Mouse (Mus musculus) hindlimb bud, embryonic 11.5 days (tissue): ENCODE results near the gene Cgas.

Source experiments
- DNase-seq: peaks from one replicate; pipeline ENCODE4 v3.0.0-alpha.2; 2012; ENCODE audit warnings: low read depth, low spot score; ENCODE audit errors: extremely low spot score

Gene Cgas

DNA sequence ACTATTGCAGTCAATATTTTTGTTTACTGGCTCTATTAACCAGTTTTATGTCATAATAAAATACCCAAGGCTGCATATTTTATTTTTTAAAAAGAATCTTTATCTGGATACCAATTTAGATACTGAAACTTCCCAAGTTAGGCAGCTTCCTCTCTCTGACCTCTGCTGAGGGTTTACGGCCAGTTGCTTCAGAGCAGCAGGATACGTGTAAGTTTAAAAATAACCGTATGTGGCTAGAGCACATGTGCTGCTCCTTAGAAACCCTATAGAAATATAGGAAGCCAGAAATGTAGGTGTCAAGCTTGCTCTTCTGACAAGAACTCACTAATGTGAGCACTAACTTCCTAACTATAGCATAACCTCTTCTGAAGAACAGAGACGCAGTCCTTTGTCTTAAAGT lies 20.3 kb upstream of the Cgas start:
- no peak for DNase-seq

DNA sequence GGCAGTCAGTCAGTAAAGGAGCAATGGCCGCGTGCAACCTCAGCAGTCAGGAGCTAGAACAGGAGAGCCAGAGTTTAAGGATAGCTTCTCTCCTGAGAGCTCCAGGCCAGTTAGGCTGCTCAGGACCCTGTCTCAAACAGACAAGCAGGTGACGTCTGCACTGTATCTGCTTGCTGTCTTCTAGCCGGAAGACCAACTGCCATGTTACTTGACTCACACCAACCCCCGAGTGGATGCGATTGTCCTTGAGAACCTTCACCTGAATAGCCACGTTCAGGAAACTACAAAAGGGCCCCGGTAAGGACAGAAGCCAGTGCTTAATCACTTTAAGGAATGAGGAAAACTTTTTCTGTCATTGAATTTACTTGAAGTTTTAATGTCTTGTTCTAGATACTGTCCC lies 14.0 kb upstream of the Cgas start:
- no peak for DNase-seq

DNA sequence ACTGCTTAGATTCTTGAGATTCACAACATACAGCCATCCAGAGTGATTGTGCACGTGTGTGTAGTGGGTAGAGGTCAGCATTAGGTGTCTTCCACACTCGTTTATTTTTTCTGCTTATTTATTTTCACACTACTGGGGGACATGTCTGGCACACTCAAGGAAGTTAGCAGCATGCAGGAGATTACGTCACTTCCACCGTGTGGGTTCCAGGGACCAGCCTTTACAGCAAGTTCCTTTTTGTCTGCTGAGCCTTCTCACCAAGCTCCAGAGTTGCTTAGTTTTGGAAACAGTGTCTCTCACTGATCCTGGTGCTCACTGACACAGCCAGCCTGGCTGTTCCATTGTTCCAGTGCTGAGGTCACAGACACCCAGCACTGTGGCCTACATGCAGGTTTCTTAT lies 8.3 kb upstream of the Cgas start:
- no peak for DNase-seq

DNA sequence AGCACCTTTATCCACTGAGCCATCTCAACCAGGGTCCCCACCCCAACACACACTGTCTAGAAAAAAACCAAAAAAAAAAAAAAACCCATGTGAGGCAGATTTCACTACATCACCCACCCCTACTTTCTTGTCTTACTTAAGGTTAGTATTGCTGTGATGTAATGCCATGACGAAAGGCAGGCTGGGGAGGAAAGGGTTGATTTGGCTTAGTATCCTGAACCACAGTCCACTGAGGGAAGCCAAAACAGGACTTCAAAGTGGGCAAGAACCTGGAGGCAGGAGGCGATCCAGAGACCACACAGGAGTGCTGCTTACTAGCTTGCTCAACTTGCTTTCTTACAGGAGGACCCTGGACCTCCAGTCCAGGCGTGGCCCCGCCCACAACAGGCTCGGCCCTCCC lies 7.4 kb upstream of the Cgas start:
- DNase-seq = no peak

DNA sequence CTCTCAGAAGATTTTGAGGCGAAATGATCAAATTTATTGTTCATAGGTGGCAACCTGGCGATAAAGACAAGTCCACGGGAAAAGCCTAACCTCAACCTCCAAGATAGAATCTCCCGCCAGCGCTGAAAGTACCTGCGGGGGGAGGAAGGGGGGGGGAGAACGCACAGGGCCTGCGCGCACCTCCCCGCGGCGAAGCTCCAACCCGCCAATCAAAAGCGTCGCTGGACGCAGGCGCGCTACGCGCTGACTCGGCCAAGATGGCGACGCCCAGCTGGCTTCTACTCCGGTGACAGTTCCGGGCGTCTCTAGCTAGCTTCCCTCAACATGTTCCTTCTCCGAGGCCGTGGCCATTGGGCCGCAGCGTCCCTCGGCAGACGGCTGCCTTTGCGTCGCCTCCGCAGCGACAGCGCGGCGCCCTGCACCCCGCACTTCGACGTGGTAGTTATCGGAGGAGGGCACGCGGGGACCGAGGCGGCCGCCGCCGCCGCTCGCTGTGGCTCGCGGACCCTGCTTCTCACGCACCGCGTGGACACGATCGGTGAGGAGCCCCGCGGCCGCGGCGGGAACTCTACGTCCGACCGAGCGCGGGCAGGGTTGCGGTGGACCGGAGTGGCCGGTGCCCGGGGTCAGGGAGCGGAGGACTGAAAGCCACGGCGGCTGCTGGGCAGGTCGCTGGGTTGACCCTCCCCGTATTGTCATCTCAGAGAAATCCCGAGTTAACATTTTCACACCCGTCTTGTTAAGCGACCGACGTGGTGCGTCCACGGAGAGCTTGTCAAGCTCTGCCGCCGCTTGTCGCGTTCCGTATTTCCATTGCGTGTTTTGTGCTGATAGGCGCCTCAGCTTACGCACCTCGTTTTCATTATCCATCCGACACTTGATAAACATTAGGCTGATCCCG lies 5.2 kb upstream of the Cgas start, which contains the start of the genes Mto1 and Gm17324:
TSS of gene Mto1 (plus strand) at position 236 of the 901 bp plus-strand sequence.
TSS of gene Gm17324 (minus strand) at position 814 of the 901 bp plus-strand sequence.
- peak; percentile 93 for DNase-seq

DNA sequence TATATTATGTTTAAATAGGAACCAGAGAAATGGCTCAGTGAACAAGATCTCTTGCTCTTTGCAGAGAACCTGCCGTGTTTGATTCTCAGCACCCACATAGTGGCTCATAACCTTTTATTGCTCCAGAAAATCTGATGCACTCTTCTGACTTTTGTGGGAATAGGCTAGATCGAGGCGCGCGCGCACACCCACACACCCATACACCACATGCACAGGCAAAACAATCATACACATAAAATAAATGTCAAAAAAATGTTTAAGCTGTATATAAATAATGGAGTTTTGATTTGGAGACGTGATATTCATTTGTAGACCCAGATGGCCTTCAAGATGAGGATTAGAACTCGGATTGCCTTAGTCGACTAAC lies 4.6 kb upstream of the Cgas start:
- DNase-seq = no peak

DNA sequence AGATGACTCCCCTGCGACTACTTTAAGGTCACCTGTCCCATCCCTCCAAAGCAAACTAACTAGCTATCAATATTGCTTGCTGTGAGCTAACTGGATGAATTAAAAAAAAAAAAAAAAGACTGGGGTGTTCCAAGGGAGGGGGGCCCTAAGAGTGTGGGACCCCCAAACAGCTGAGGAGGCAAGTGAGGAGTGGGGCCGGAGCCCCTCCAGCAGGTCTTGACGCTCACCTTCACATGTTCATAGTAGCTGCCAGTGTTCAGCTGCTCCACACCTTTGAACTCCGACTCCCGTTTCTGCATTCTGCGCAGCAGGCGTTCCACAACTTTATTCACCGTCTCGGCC lies 829 bp downstream of the Cgas start:
- DNase-seq = no peak

DNA sequence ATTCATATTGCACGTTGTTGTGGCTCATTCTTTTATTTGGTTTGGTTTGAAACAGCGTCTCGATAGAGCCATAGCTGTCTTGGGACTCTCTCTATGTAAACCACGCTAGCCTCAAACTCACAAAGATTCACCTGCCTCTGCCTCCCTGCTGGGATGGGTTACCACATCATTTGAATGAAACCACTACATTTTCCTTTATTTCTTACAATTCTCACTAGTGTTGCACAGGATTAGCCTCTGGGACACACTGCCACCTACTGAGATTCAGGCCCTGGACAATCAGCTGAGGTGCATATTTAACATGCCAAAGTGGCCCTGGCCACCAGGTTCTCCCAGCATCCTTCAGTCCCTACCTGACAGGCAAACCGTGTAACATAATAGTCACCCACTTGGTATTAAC lies 3.6 kb downstream of the Cgas start:
- no peak for DNase-seq

DNA sequence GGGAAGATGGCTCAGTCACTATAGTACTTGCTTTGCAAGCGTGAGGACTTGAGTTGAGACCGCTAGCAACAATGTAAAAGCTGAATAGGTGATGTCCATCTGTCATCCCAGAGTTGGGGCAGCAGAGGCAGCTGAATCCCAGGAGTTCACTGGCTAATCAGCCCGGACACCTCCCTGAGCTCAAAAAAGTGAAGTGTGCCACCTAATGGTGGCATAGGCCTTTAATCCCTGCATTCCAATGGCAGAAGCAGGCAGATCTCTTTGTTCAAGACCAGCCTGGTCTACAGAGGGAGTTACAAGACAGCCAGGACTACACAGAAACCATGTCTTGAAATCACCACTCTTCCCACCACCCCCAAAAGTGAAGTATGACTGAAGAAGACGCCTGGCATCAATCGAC lies 10.6 kb downstream of the Cgas start:
- no peak for DNase-seq

DNA sequence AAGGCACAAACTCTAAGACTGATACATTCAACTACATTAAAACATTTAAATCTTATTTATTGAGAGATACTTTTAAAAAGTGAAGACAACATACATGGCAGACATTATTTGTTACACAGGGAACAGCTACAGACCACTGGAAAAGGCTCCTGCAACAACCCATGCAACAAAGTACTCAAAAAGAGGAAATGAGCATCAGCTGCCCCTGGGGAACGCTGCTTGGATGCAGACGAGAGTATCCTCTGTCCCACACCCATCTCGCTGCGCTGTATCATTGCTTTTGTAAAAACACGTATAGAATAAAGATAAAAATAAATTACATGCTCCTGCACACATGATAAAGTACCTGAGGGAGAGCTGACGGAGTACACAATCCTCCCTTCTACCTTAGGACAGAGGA lies 12.6 kb downstream of the Cgas start:
- no peak for DNase-seq

DNA sequence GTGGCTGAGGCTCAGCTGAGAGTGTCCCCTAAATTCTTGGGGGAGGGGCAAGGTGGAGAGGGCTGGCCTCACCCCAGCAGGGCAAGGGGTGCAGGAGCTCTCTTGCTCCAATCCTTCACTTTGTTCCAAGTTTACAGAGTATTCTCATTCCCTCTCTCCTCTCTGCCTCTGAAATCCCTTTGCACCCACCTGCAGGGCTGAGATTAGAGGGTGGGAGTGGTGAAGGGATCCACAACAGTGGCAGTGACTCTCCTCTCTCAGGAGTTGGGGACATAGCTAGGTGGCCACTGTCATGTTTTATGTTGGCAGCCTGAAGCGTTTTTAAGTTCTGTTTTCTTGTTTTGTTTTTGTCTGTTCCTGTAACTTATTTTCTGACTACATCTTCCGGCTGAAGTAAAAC lies 13.5 kb downstream of the Cgas start:
- DNase-seq = no peak

DNA sequence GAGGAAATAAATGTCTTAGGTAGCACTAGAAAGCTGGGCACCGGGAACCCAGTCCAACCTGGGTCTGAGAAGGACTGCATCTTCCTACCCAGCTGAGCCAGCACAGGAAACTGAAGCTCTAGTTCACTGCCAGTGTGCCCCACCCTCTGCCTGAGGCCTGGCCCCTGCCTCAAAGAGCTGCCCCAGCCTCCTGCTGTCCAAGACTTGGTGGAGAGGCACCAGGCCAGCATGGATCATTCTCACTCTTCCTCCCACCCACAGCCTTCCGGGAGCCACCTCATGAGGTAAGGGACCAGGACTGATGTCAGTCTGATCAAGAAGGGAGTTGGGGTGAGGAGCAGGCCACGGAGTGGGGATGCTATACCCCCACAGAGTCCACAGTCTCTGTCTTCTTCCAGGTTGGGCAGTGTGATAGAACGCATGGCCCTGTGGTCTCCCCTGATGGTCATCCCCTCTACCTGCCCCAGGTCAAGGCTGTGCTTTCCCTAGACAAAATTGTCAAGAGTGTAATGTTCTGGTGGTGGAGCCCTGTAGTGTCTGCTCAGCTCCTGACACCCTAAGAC lies 14.1 kb downstream of the Cgas start:
- DNase-seq = no peak

DNA sequence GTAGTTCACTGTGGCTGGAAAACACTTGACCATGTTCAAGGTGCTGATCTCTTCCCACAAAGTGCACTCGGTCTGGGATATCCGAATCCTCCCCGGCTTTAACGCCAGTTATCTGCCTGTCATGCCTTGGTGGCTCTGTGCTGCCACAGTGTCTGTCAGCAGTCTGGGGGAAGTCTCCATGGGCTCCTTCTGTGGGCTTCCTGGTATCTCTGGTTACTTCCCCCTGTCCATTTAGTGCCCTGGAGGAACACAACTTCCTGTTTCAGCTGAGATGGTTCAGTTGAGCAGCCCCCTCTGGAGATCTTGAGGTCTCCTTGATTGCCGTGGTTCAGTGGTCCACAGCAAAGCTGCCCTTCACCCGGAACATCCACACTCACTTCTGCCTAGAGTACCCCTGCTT lies 14.9 kb downstream of the Cgas start:
- no peak for DNase-seq

DNA sequence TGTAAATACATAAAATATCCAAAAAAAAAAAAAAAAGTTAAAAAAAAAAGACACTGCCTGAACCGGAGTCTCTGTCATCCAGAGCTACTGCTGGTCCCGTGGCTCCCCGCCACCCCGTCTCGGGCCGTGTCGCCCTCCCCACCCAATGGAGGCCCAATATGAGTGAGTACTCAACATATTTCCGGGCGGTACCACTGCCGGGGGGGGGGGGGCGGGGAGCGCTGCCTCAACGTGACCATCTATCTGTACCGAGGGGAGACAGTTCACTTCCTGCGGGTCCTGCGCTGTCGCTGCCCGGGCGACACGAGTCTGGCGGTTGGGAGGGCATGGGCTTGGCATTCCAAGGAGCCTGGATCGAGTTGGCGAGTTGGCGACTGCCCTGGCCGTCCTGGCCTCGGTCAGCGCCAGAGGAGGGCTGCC lies 15.7 kb downstream of the Cgas start:
- DNase-seq = no peak

DNA sequence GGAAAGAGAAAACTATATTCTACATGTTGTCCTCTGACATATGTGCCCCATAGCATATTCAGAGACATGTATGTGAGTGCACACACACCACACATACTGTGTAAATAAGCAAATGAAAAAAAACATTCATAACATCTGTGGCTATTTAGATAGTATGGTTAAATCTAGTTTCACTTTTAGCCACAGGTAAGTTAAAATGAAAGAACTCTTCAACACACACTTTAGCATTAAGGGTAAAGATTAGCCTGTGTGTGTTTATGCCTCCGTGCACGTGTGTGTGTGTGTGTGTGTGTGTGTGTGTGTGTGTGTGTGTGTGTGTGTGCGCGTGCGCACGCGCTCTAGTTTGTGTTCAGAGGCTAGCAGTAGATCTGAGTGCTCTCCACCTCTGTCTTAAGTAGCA lies 41.4 kb downstream of the Cgas start:
- no peak for DNase-seq

DNA sequence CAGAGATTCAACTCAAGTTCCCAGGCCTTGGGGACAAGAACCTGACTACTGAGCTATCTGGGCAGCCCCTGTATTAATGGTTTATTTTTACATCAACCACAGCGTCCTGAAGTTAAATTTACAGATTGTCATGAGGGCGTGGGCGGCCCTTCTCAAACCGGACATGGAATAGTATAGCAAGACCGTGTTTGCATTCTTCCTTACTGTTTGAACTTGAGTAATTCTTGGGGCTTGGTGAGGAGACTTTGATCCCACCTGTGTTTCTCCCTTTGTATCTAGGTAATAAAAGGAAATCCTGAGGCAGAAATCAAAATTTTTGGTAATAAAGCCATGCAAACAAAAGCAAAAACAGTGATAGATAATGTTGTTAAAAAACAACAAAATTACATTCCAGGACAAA lies 42.5 kb downstream of the Cgas start:
- no peak for DNase-seq

DNA sequence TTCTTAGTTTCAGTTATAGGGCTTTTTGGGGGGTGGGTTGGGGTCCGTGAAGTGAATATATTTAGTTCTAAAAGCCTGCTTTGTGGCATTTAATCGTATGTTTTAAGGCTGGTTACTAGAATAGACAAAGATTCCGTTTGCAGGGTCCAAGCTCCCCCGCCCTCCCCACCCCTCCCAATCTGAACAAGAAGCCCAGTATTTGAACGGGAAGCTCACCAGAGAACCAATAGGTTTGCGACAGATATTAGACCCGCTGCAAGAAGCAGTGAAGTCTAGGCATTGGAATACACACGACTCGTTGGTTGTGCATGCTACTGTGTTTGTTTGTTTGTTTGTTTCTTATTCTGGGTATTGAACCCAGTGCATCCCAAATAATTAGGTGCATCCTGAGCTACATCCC lies 46.5 kb downstream of the Cgas start:
- DNase-seq = no peak

DNA sequence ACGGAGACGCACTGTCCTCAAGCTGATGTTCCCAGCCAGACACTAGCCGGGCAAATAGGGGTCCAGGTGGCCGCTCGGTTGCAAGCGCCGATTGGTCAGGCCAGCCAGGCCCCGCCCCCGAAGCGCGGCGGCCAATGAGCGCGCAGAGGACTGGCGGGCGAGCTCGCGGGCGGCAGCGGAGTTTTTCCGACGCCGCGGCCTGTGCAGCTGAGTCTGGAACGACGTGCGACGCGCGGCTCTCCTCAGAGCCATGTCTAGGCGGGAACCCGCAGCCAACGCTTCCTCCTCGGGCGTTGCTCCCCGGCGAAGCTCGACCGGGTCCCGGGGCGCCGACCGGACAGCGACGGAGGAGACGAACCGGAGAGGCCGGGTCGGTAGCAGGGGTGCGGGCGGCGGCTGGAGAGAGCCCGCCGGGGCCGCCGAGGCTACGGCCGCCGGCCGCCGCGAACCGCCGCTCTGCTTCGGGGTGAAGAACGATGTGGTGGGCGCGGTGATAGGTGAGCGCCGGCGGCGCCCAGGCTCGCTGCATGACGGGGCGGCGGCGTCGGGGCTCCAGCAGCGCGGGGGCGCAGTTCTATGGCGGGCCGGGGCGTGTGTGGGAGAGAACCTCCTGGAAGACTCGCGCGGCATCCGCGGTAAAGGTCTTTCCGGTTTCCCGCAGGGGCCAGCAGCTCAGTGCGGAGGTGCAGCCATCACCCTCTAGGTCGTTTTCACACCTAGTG lies 47.2 kb downstream of the Cgas start, which contains the start of gene Ddx43:
TSS of gene Ddx43 (plus strand) at position 148 of the 722 bp plus-strand sequence.
- no peak for DNase-seq

DNA sequence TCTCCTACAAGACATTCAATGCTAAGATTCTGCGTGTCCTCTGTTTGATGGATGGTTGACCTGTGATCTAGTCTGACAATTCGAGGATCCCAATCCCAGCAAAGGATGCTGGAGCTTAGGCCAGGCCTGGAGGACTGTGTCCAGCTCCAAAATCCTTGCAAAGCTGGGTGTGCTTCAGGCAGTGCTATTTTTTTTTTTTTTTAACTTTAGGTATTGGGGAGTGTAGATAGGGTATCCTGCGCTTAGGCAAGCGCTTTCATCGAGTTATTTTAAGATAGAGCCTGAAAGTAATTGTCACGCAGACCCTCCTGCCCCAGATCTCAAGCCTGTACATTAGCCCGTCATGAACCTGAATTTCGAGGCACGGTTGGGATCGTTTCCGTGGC lies 47.8 kb downstream of the Cgas start:
- no peak for DNase-seq

DNA sequence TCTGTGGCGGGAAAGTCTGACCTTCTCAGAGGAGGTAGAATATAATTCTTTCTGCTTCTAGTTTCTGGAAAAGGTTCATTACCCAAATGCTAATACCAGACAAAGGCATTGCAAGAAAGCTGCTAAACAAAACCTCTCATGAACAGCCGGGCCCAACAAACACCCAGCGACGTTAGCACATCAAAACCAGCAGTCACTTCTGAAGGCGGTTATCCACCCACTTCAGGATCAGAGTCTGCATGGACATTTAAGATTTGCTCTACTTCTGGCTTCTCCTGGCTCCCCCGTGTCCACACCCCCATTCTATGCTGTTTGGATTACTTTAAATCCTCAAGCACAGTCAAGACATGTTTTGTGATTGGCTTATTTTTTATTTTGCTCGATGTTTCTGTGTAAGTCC lies 48.4 kb downstream of the Cgas start:
- DNase-seq = no peak

DNA sequence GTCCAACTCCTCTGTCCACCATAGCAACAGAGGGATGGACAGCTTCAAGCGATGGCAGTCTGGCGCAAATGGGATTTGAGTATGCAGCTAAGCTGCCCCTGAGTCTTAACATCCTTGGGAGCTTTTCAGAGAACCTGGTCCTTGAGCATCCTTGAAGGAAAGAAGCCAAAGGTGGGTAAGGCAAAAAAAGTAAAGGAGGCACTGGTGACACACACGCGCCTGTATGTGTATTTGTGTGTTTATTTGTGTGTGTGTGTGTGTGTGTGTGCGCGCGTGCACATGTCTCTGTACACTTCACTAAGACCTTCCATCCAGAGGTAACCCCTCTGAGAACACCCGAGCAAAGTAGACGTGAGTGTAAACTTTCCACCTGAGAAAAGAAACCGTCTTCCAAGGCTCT lies 49.3 kb downstream of the Cgas start:
- no peak for DNase-seq

DNA sequence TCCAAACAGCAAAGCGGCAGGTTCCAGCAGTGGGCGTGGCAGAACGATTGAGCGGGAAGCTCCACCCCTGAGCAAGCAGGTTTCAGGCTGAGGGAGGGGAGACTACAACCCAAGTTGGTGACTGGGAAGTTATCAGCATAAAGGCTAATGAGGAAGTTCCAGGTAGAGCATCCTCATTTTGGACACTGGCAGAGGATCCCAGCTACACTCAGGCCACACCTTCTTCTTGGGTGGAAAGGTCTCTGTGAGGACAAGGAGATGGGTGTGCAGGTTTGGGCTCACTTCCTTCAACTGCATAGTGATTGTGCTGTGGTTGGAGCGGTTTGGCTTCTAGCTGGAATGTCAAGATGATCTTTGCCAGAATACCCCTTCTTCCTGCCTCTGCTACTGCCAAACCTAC lies 53.1 kb downstream of the Cgas start:
- DNase-seq = no peak
